Mouse (Mus musculus): ENCODE measurements around the gene Ypel5.

- TF ChIP-seq CTCF (IDR thresholded peaks at IDR 0.05; ENCODE audit: extremely low read depth, insufficient read depth, low read length): no peak
- TF ChIP-seq POLR2A (IDR thresholded peaks at IDR 0.05; ENCODE audit: extremely low read depth, insufficient read depth, low read length): no peak
Measured at GRCm38 (mm10) chr17:72819714-72820113, 16.5 kb upstream of the Ypel5 start.
